Comparison of ENCODE assay signal across 8 mouse cellular contexts in the genomic region with DNA sequence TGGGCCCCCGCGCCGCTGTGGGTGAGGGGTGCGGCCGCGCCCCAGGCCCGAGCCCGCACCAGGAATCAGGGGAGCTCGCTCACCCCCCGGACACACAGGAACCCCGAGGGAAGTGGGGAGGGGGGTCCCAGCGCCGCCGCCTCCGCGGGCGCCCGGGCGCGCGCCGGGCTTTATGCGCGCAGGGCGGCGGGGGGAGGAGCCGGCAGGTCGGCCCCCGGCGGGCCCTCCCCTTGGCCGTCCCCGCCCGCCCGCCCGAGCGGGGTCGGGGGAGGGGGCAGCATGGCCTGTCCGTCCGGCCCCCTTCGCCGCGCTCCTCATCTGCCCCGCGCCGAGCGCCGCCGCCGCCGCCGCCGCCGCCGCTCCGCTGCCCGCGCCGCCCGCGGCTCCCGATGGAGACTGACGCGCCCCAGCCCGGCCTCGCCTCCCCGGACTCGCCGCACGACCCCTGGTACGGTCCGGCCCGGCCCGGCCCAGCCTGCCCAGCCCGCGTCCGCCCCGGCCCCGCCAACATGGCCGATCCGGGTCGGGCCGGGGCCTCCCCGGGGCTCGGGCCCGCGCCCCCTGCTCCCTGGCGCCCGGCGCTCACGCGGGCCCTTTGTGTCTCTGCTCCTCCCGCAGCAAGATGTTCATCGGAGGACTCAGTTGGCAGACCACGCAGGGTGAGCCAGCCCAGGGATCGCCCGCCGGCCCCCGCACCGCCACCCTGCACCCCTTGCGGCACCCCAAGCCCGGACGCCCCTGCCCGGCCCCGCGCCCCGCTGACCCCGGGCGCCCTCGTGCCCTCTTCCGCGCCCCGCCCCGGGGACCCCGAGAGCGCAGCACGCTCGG. TPM values are rescaled to one million over a fixed set of nuclear protein-coding genes. Genes with fewer than 3 reads are reported as not detected.
DNase-seq lines count a peak whose midpoint lies in the region; ATAC-seq and TF ChIP-seq lines count a peak whose summit lies in the region.

A gene (plus strand): TSS at position 241 of the 828 bp plus-strand sequence.

- H3K4me2 ChIP-seq in forebrain, postnatal 0 days (ENCODE audit: low read depth): peak within 1 kb of the TSS; percentile 95
- H3K4me2 ChIP-seq in neural tube, embryonic 14.5 days (ENCODE audit: low read depth, low read length): peak within 1 kb of the TSS; percentile 73

- H3K4me3 ChIP-seq in erythroblast, embryonic 14.5 days (replicated peaks): peak within 1 kb of the TSS; percentile 24
- peak within 1 kb of the TSS; percentile 96 for H3K4me3 ChIP-seq in forebrain, postnatal 0 days (ENCODE audit: low read depth, low read length)
- H3K4me3 ChIP-seq in neural tube, embryonic 14.5 days (ENCODE audit: low read depth, low read length): peak within 1 kb of the TSS; percentile 74

- intact Hi-C loops in left cerebral cortex, postnatal 4 days (cut with DNase I): loop anchor here (5.0 kb wide), 1 partner anchor 72 kb away; no protein-coding TSS in a partner anchor

- no peaks in the 10 kb centered on the region; the same call in 1 of the 2 replicates for H3K9me3 ChIP-seq in erythroblast, embryonic 14.5 days (ENCODE audit: control insufficient read depth, low read length)
- no peaks in the 10 kb centered on the region for H3K9me3 ChIP-seq in forebrain, postnatal 0 days (ENCODE audit: low read length)
- no peaks in the 10 kb centered on the region for H3K9me3 ChIP-seq in neural tube, embryonic 14.5 days (ENCODE audit: control insufficient read depth, low read length)

- H3K36me3 ChIP-seq in erythroblast, embryonic 14.5 days (ENCODE audit: control insufficient read depth): no peaks in the 10 kb centered on the region
- no peaks in the 10 kb centered on the region for H3K36me3 ChIP-seq in forebrain, postnatal 0 days (ENCODE audit: insufficient read depth)
- 0 out of 2 replicates have a peak, but pooled peaks cover 5% of the 10 kb centered on the region for H3K36me3 ChIP-seq in neural tube, embryonic 14.5 days (ENCODE audit: control insufficient read depth, insufficient read depth, low read length)

- WGBS in forebrain, postnatal 0 days: 2% methylated on average over 50 of the region's 117 CpGs
- under 1% methylated on average over 43 of the region's 117 CpGs for WGBS in neural tube, embryonic 14.5 days

- DNase-seq in ovary, postnatal 36 days (ENCODE audit: low spot score): peak; percentile 66
- no peak for DNase-seq in ovary, postnatal 14 days (ENCODE audit: low spot score)
- DNase-seq in forebrain, postnatal 0 days: peak; percentile 59
- peak; percentile 69 for DNase-seq in left cerebral cortex, postnatal 4 days
- DNase-seq in urinary bladder, postnatal 10 days (ENCODE audit: low spot score): no peak

- no peak for ATAC-seq in erythroblast, adult 5-6 weeks (replicated peaks; ENCODE audit: low FRiP score, poor library complexity, severe bottlenecking)
- peak; percentile 65 for ATAC-seq in forebrain, postnatal 0 days
- peak; percentile 52 for ATAC-seq in neural tube, embryonic 14.5 days (ENCODE audit: low read depth)

- no peak for TF ChIP-seq CTCF in forebrain, postnatal 0 days (IDR thresholded peaks at IDR 0.05; ENCODE audit: low read depth)

- H3K27ac ChIP-seq in forebrain, postnatal 0 days (ENCODE audit: low read depth, low read length): peak within 1 kb of the TSS; percentile 91
- peak within 1 kb of the TSS; percentile 91 for H3K27ac ChIP-seq in neural tube, embryonic 14.5 days (ENCODE audit: low read depth, low read length)

- H3K4me1 ChIP-seq in erythroblast, embryonic 14.5 days (ENCODE audit: control insufficient read depth): no peaks in the 10 kb centered on the region
- peaks cover 30% of the 10 kb centered on the region for H3K4me1 ChIP-seq in forebrain, postnatal 0 days (ENCODE audit: insufficient read depth)
- H3K4me1 ChIP-seq in neural tube, embryonic 14.5 days (ENCODE audit: control insufficient read depth, insufficient read depth, low read length): peaks cover 36% of the 10 kb centered on the region

- peaks cover 78% of the 10 kb centered on the region for H3K27me3 ChIP-seq in erythroblast, embryonic 14.5 days (ENCODE audit: control insufficient read depth)
- H3K27me3 ChIP-seq in forebrain, postnatal 0 days (ENCODE audit: insufficient read depth, low read length): no peaks in the 10 kb centered on the region
- no peaks in the 10 kb centered on the region for H3K27me3 ChIP-seq in neural tube, embryonic 14.5 days (ENCODE audit: control insufficient read depth, insufficient read depth, low read length)

- peak within 1 kb of the TSS; percentile 99 for H3K9ac ChIP-seq in forebrain, postnatal 0 days
- peak within 1 kb of the TSS; percentile 100 for H3K9ac ChIP-seq in neural tube, embryonic 14.5 days (replicated peaks; ENCODE audit: low read depth, low read length)

RNA-seq across cellular contexts. Expression of the gene that starts here (rescaled TPM):
- polyA plus RNA-seq in erythroblast, embryonic 14.5 days (2012): 0.14 TPM in 1 of 2 replicates, not detected in the other
- not detected in 2 replicates for total RNA-seq in erythroblast, adult 5-6 weeks (2015; ENCODE audit: low replicate concordance)
- total RNA-seq in erythroblast, adult 5-6 weeks (2017; ENCODE audit: low replicate concordance): not detected in 2 replicates
- 53.8 and 65.9 TPM in 2 replicates for total RNA-seq in forebrain, postnatal 0 days (2014; rRNA removed)
- polyA plus RNA-seq in forebrain, postnatal 0 days (2015; fragmentation: Nextera tagmentation; extraction: Ambion mirVana): 48.2 and 49.9 TPM in 2 replicates
- total RNA-seq in left cerebral cortex, postnatal 4 days (2021): 100 to 1,000 TPM; 110 to 114 TPM
- 55.1 and 55.4 TPM in 2 replicates for polyA plus RNA-seq in neural tube, embryonic 14.5 days (2014; fragmentation: Nextera tagmentation; extraction: Ambion mirVana)

Comparison
In these comparisons a context has a peak if more than half of its experiments do, and no peak if none do; other contexts are left out.
1. RNA of the gene that starts here (total RNA-seq): 110 to 114 TPM in left cerebral cortex, postnatal 4 days and 53.8 to 65.9 TPM in forebrain, postnatal 0 days; not detected in erythroblast, adult 5-6 weeks; every median in the first group is over 10 times any median in the second.
2. RNA of the gene that starts here (polyA plus RNA-seq): 55.1 to 55.4 TPM in neural tube, embryonic 14.5 days and 48.2 to 49.9 TPM in forebrain, postnatal 0 days; 0.14 TPM in erythroblast, embryonic 14.5 days; every median in the first group is over 10 times any median in the second.
3. DNase-seq: peak in ovary, postnatal 36 days (single experiment), forebrain, postnatal 0 days (single experiment) and left cerebral cortex, postnatal 4 days (single experiment); none in ovary, postnatal 14 days (single experiment) and urinary bladder, postnatal 10 days (single experiment).
4. H3K4me3 ChIP-seq: peak in every context shown above with its lines; median percentile 96 in forebrain, postnatal 0 days; 74 in neural tube, embryonic 14.5 days; 24 in erythroblast, embryonic 14.5 days.